Mouse (Mus musculus) spleen, adult 12 weeks (tissue): ENCODE data around the gene Tmem274.

Experiments used
- DNase-seq: peaks from one replicate; pipeline ENCODE4 v3.0.0; 2022; ENCODE audit warnings: low spot score

Gene Tmem274

GRCm38 (mm10) chr4:149475096-149475495, 2.1 kb upstream of the Tmem274 start:
- no peak for DNase-seq

- no peak for DNase-seq
Measured at GRCm38 (mm10) chr4:149484566-149484965, 7.4 kb downstream of the Tmem274 start.

DNA sequence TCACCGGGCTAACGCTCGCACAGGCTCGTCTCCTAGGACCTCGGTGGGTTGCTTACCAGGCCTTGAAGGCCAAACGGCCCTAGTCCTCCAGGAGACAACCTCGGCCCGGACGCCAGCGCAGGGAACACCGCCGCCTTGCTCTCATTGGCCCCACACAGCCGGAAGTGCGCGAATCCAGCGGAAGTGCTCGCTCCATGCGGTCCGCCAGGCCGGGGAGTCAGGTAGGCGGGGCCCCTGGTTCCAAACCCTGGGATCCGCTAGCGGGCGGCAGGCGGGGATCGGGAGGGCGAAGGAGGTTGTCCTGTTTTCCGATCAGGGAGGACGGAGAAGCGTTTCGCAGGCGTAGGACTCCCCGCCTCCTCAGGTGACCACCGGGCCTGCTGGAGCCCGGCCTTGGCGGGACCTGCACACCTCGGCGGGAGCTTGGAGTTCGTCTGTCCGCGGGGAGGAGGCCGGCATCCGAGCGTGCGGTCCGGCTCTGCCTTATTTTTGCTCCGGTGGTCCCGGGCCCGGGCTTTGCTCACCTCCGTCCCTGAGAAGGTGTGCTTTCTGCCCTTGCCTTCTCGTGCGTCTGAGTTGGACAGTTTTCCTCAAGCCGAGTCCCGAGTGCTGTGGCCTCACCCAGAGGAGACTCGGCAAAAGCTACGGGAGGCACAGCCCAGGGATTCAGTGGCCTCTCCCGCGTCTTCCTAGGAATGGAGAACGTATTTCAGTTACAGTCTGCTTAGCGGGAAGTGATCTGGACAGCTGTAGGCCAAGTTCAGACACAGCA, 8.1 kb downstream of the Tmem274 start, which contains the start of the genes Nmnat1 and Lzic:
Nmnat1 (minus strand) TSS at position 150 of the 772 bp plus-strand sequence.
Lzic (plus strand) TSS at position 177 of the 772 bp plus-strand sequence.
- peak; percentile 79 for DNase-seq

DNA sequence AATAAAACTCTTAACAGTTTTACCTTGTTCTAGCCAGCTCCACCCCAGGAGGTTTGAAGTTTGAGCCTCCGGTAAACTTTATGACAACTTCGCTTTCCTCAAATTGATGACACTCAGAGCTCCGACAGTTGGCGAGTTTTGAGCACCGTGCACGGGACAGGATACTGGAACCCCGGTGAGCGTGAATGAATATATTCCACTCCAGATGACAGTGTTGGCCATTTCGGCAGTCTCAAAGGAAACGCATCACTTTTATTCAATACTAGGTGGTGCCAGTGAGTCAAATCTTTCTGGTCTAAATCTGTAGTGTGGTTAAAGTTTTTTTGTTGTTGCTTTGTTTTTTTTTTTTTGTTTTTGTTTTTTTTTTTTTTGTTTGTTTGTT, 8.6 kb downstream of the Tmem274 start:
- DNase-seq = peak; percentile 12

- no peak for DNase-seq
Measured at GRCm38 (mm10) chr4:149487729-149488128, 10.6 kb downstream of the Tmem274 start.

GRCm38 (mm10) chr4:149489415-149490240, 12.4 kb downstream of the Tmem274 start:
- no peak for DNase-seq

- no peak for DNase-seq
Measured at GRCm38 (mm10) chr4:149491151-149491550, 14.0 kb downstream of the Tmem274 start.

DNA sequence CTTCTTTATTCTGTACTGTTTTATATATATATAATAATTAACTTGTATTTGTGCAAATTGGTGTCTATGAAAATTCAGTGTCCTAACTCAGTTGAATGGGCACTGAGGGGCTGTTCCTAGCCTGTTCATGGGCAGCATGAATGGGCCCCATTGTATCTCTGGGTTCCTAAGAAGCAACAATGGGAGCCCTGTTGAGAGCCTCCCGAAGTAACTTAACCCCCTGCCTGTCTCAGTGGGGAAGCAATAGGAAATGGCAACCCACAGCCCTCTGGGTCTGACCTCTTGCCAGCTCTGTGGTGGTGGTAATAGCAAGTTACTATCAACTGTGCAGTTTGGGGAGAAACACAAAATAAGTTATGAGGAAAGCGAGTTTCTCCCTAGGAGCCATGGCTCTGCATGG, 19.4 kb downstream of the Tmem274 start:
- DNase-seq = no peak

GRCm38 (mm10) chr4:149498901-149499300, 21.7 kb downstream of the Tmem274 start:
- no peak for DNase-seq

DNA sequence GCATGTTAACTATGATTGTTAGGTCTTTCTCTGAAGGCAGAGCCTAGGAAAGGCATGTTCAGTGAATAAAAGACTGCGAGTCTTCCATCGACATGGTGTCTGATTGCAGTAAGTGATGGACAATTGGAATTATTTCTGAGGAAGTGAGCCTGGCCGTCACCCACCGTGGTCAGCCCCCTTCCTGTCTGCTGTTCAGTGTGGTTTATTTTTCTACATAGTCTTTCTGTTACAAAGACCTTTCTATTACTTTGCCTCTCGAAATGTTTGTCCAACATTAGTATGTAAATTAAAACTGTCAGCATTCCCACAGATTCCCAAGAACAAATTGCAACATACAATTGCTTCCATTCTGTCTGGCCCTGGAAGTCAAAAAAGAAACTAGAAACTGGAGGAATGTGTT, 22.6 kb downstream of the Tmem274 start:
- DNase-seq = no peak

- no peak for DNase-seq
Measured at GRCm38 (mm10) chr4:149504363-149504762, 27.2 kb downstream of the Tmem274 start.

DNA sequence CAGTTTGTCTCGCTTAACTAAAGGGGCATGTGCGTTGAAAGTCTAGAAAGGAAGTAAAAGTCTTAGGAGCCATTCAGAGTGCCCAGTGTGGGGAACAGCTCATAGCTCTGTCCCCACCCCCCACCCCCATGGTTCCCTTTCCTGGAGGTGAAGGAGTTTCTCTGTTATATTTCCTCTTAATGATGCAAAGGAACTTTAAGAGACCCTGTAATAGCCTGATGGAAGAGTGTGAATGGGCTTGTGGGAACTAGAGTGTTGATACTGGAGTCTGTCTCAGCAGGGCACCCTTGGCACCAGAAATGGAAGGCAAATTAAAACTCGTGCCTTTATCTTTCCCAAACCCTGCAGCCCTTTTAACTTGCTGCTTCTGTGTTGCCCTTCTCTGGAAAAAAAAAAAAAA, 27.7 kb downstream of the Tmem274 start:
- DNase-seq = no peak

- DNase-seq = no peak
Measured at GRCm38 (mm10) chr4:149505261-149505967, 28.2 kb downstream of the Tmem274 start.

- no peak for DNase-seq
Measured at GRCm38 (mm10) chr4:149506904-149507303, 29.7 kb downstream of the Tmem274 start.

DNA sequence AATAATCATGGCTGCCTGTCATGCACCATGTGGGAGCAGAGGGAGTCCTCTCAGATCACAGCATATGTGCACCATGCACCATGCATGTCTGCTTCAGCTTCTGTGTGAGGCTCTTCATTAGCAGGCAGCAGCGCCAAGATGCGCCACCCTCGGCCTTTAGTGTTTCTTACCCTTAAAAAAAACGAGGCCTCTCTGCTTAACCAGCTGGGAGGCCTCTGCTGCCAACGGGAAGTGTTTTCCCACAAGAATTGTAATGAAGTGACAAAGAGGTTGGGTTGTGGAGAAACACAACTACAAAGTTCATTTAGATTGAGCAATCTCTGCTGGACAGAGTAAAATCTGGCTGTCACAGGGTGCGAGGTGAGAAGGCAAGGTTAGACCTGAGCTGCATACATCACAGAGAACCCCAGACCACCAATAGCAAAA, 34.1 kb downstream of the Tmem274 start:
- DNase-seq = no peak

DNA sequence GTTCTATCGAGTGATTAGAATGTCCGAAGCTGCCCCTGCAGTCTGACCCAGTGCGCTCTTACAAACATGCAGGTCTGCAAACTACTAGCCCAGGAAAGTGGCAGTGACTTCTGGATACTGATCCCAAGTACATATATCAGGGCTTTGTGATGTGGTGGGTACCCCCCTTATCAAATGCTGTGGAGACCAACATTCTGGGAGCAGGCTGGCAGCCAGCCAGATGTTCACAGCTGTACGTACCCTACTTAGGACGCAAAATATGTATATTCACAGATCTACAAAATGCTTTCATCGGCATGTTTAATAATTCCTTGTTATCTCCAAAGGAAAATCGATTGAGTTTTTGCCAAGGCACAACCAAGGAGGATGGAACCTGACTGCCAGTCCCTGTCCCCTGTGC, 34.9 kb downstream of the Tmem274 start:
- DNase-seq = no peak

DNA sequence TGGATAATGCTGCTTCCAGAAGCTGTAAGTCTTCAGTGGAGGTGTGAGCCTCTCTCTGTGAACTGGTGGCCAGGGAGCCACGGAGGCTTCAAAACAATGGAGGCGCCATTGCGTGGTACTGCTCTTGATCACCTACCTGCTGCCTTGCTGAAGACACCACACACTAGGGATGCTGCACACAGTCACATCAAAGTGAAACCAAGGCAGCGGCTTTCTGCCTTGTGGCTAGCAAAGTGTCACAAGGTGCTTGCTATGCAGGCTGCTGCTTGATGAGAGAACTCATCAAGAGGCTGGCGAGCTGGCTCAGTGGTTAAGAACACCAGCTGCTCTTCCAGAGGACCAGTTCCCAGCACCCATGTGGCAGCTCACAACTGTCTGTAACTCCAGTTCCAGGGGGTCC, 38.5 kb downstream of the Tmem274 start:
- DNase-seq = no peak

GRCm38 (mm10) chr4:149517868-149518340, 40.7 kb downstream of the Tmem274 start, which contains the start of gene Ctnnbip1:
TSS of gene Ctnnbip1 (plus strand) at chr4:149518236.
- peak; percentile 87 for DNase-seq

- DNase-seq = no peak
Measured at GRCm38 (mm10) chr4:149518351-149519220, 41.4 kb downstream of the Tmem274 start.

DNA sequence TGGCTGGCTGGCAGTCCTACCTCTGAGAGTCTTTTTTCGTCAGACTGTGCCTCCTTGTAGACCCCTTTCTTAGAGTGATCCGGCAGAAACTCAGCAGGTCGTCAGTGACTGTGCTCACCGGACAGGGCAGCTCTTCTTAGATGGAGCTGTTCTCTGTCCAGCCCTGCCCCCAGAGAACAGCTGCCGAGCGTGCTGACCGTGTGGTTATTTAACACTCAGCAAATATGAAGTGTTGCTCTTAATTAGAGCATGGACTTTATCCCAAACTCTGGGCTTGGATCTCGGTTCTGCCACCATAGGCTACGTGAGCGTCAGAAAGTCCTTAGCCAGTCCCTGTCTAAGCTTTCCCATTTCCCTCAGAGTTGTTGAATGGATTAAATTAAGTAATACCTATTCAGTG, 44.1 kb downstream of the Tmem274 start:
- no peak for DNase-seq

DNA sequence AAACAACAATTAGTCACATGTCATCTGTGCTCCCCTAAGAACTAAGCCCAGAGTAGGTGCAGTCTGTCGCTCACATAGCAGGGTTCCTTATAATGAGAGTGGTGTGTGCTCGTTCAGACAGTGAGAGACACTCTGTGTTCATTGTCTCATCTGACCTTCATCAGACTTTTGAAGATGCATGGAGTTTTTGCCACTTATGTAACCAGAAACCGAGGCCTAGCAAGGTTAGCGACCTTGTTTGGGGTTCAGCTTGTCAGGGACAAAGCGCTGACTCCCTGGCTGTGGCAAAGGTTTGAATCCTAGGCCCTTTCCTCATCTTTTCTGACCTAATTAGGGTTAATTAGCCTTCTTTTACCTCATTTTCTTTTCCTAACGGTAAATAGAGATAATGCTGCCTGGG, 46.8 kb downstream of the Tmem274 start:
- DNase-seq = no peak
